Mouse (Mus musculus) kidney, adult 2 months (tissue): ENCODE measurements around the gene Igsf9. TPM values are rescaled to one million over a fixed set of nuclear protein-coding genes. Genes with fewer than 3 reads are reported as not detected.

Source experiments
- DNase-seq: peaks from one replicate; pipeline ENCODE4 v3.0.0; 2021
- H3K27ac ChIP-seq: fragments of 200-500 bp; 2 replicates; pipeline ENCODE4 v1.5.1; 2012; ENCODE audit warnings: low read depth, low read length, control low read depth, inconsistent platforms; ENCODE audit not compliant: insufficient read depth
- H3K27me3 ChIP-seq: fragments of 200-500 bp; replicated peaks from 2 replicates; pipeline ENCODE4 v1.6.1; 2012; ENCODE audit warnings: mild to moderate bottlenecking, moderate library complexity, low read length, inconsistent platforms; ENCODE audit not compliant: control insufficient read depth, insufficient read depth
- H3K36me3 ChIP-seq: fragments of 200-500 bp; 2 replicates; pipeline ENCODE4 v1.6.1; 2012; ENCODE audit warnings: mild to moderate bottlenecking, moderate library complexity, low read length, inconsistent platforms; ENCODE audit not compliant: control insufficient read depth, insufficient read depth
- H3K4me1 ChIP-seq: fragments of 200-500 bp; 2 replicates; pipeline ENCODE4 v1.6.1; 2011; ENCODE audit warnings: low read length; ENCODE audit not compliant: control insufficient read depth, insufficient read depth
- H3K4me3 ChIP-seq: fragments of 200-500 bp; 2 replicates; pipeline ENCODE4 v1.5.1; 2011; ENCODE audit warnings: mild to moderate bottlenecking, low read depth, low read length, control low read depth; ENCODE audit not compliant: insufficient read depth
- CTCF ChIP-seq: fragments of 200-500 bp; conservative IDR thresholded peaks from 2 replicates; pipeline ENCODE4 v1.5.1; 2011; ENCODE audit warnings: low read depth, mild to moderate bottlenecking, control low read depth, low read length, moderate library complexity, mixed read lengths; ENCODE audit not compliant: insufficient read depth, insufficient read length
- POLR2A ChIP-seq: fragments of 200-500 bp; IDR thresholded peaks from one replicate; pipeline ENCODE4 v1.6.1; 2011; ENCODE audit warnings: low read depth, low read length, control low read depth
- WGBS: fragments of 180-500 bp; shearing (Covaris S2); methylation state at CpG from one replicate; pipeline ENCODE4 v1.1.7; 2018; 5-methylcytosine and 5-hydroxymethylcytosine counted together
- polyA plus RNA-seq: library from polyadenylated mRNA; depleted of rRNA; stranded (reverse); fragments of >200 nt; gene quantifications from 2 replicates; pipeline ENCODE4 v1.2.3, GENCODE M21; 2012

The Igsf9 gene
- polyA plus RNA-seq, 1 experiment = 15.4 TPM

DNA sequence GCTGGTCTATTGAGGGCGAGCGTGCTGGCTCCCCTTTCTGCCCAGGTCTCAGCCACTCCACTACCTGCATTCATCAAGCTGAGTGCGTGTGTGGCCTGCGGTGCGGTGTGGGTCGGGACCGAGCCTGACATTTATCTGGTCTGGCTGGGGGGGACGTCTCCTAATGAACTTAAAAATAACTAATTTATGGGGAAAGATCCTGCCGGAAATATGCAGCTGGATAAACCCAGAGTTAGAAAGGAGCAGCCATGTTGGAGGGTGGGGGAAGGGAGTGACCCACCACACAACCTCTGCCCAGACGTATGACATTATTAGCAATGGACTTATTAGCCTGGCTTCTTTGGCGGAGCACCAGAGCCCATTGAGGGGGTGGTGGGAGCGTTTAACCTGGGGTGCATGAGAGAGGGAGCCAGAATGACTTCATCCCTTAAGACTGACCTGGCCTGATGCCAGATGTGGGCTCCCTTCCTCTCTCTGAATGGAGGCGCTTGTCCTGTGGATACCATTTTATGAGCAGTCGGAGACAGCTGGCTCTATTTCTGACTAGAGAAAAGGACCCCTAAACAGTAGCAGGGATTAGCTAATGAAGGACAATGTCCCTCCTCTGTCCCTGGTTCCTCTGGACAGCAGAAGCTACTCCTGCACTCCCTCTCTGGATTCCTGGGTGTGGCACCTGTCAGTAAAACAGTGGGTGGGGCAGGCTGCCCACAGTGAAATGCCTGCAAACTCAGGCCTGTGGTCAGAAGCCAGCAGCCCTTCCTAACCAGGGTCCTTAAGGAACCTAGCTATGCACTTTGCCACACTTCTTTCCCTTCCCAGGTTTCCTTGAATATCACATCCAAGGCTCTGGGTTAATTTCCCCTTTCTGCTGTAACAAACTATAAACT is 21.8 kb downstream of the Igsf9 start:
- WGBS = 13% methylated on average over 14 of the region's 14 CpGs
- Histone ChIP-seq H3K27ac (peak overlapping the region; percentile 52), H3K27me3 (no peaks in the 10 kb centered on the region), H3K4me1 (peaks cover 25% of the 10 kb centered on the region), H3K4me3 (peak overlapping the region; percentile 75), H3K36me3 (peaks cover 2% of the 10 kb centered on the region; the same call in 1 of the 2 replicates)
- peak; percentile 58 for DNase-seq
- no peak for TF ChIP-seq CTCF
- no peak for TF ChIP-seq POLR2A

DNA sequence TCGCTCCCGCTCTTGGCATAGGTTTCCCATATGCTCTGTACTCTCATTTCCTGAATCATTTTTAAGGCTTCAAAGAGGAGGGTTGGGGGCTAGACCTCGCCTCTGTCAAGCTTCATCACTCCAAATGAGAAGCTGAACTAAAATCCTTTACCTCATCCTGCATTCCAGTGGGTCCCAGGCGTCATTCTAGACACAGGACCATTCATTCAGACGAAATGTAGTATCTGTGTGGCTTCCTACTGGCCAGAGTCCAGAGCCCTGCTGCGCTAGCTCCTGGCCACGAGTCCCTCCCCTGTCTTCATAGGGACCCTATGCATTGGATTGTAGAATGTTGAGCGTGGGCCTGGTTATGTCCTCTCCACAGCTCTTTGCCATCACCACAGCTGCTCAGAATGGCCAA is 23.2 kb downstream of the Igsf9 start:
- WGBS = 76% methylated on average over 8 of the region's 8 CpGs
- Histone ChIP-seq H3K36me3 (peaks cover 2% of the 10 kb centered on the region; the same call in 1 of the 2 replicates), H3K4me1 (peaks cover 33% of the 10 kb centered on the region), H3K4me3 (no peak overlapping the region), H3K27ac (no peak overlapping the region), H3K27me3 (no peaks in the 10 kb centered on the region)
- DNase-seq = no peak
- TF ChIP-seq POLR2A (no peak), CTCF (no peak)

DNA sequence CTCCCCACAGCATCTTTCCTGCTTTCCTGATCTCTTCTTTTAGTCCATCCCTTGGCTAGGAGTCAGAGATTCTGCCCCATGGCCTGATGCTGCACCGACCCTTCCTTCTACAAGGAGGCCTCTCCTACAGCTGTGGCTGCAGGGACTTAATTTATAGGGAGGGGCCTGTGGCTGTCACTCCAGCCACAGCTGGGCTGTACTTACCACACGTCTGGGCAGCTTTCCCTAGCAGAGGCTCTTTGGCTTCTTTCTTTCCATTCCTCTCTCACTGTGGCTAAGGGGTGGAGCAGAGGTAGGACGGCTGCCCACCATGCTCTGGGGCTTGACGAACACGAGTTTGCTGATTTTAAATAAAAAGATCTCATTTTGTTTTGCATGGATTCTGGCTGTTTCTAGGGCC is 25.4 kb downstream of the Igsf9 start:
- no peak overlapping the region for H3K4me3 ChIP-seq

GRCm38 (mm10) chr1:172507701-172508100 is 26.1 kb downstream of the Igsf9 start:
- TF ChIP-seq CTCF = no peak
- no peak for TF ChIP-seq POLR2A
- no peak overlapping the region for H3K27ac ChIP-seq
- H3K4me3 ChIP-seq = no peak overlapping the region
- peak; percentile 76 for DNase-seq
- H3K36me3 ChIP-seq = peaks cover 2% of the 10 kb centered on the region; the same call in 1 of the 2 replicates
- H3K4me1 ChIP-seq = peaks cover 27% of the 10 kb centered on the region
- 71% methylated on average over 3 of the region's 3 CpGs for WGBS
- H3K27me3 ChIP-seq = no peaks in the 10 kb centered on the region

More for the DNA sequence above, 25.4 kb downstream of the Igsf9 start:
- H3K27me3 ChIP-seq = no peaks in the 10 kb centered on the region
- peaks cover 34% of the 10 kb centered on the region for H3K4me1 ChIP-seq
- no peak for DNase-seq
- TF ChIP-seq POLR2A (no peak), CTCF (no peak)
- WGBS = 62% methylated on average over 5 of the region's 5 CpGs
- H3K36me3 ChIP-seq = peaks cover 2% of the 10 kb centered on the region; the same call in 1 of the 2 replicates
- H3K27ac ChIP-seq = no peak overlapping the region

DNA sequence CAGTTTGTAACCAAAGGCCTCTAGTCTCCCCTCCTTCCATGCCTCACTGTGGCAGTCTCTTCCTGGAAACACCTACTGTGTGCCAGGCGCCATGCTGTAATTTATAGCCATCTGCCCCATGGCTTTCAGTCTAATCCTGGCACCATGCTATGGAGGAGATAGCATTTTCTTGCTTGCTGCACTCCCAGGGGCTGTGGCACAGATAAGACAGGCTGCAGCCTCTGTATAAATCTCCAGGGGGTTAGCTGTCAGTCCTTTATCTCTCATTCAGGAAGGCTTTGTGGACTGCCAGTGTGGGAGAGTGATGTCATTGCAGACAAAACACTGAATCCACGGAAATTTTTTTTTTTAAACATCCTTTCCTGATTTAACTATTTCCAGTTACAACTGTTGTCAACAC is 26.6 kb downstream of the Igsf9 start:
- 64% methylated on average over 2 of the region's 2 CpGs for WGBS
- TF ChIP-seq CTCF (no peak), POLR2A (no peak)
- DNase-seq = no peak
- Histone ChIP-seq H3K36me3 (peaks cover 2% of the 10 kb centered on the region; the same call in 1 of the 2 replicates), H3K4me3 (no peak overlapping the region), H3K4me1 (peaks cover 24% of the 10 kb centered on the region), H3K27me3 (no peaks in the 10 kb centered on the region), H3K27ac (no peak overlapping the region)

DNA sequence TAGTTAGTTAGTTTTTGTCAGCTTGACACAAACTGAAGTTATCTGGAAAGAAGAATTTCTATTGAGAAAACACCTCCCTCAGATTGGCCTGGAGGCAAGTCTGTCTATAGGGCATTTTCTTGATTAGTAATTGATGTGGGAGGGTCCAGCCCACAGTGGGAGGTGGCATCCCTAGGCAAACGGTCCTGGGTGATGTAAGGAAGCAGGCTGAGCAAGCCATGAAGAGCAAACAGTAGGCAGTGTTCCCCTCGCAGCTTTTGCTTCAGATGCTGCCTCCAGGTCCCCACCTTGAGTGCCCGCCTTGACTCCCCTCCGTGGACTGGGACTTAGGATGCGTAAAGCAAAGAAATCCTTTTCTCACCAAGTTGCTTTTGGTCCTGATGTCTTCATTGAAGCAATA is 27.6 kb downstream of the Igsf9 start:
- TF ChIP-seq CTCF = no peak
- TF ChIP-seq POLR2A = no peak
- H3K27ac ChIP-seq = no peak overlapping the region
- H3K4me3 ChIP-seq = no peak overlapping the region
- WGBS = 76% methylated on average over 5 of the region's 5 CpGs
- H3K27me3 ChIP-seq = no peaks in the 10 kb centered on the region
- DNase-seq = peak; percentile 36
- peaks cover 2% of the 10 kb centered on the region; the same call in 1 of the 2 replicates for H3K36me3 ChIP-seq
- peaks cover 23% of the 10 kb centered on the region; the same call in 1 of the 2 replicates for H3K4me1 ChIP-seq

- Histone ChIP-seq H3K4me3 (no peak overlapping the region), H3K27ac (peak overlapping the region; percentile 2; the same call in 1 of the 2 replicates), H3K4me1 (peaks cover 26% of the 10 kb centered on the region; the same call in 1 of the 2 replicates), H3K36me3 (peaks cover 2% of the 10 kb centered on the region; the same call in 1 of the 2 replicates), H3K27me3 (no peaks in the 10 kb centered on the region)
- 34% methylated on average over 8 of the region's 8 CpGs for WGBS
- TF ChIP-seq POLR2A = no peak
- DNase-seq = no peak
Measured at GRCm38 (mm10) chr1:172509983-172510382, 28.4 kb downstream of the Igsf9 start.
